Mouse (Mus musculus) midbrain, embryonic 14.5 days (tissue): ENCODE data around the gene Paf1. TPM values are rescaled to one million over a fixed set of nuclear protein-coding genes. Genes with fewer than 3 reads are reported as not detected.

ENCODE experiments used
- ATAC-seq: fragments of 200-750 bp; cut with Nextera tagmentation; 2 replicates; pipeline ENCODE4 v1.8.0; 2017; ENCODE audit warnings: moderate number of reproducible peaks, moderate library complexity; ENCODE audit not compliant: low FRiP score, low TSS enrichment
- DNase-seq: peaks from one replicate; pipeline ENCODE4 v3.0.0-alpha.2; 2015
- H3K27ac ChIP-seq: fragments of 300-500 bp; sonication (generic); replicated peaks from 2 replicates; pipeline ENCODE4 v1.5.1; 2014; ENCODE audit warnings: mild to moderate bottlenecking, low read depth, low read length, moderate library complexity
- H3K27me3 ChIP-seq: fragments of 300-500 bp; sonication (generic); 2 replicates; pipeline ENCODE4 v1.6.1; 2014; ENCODE audit warnings: low read length, control low read depth, mixed read lengths; ENCODE audit not compliant: control insufficient read depth, insufficient read depth
- H3K36me3 ChIP-seq: fragments of 300-500 bp; sonication (generic); 2 replicates; pipeline ENCODE4 v1.6.1; 2014; ENCODE audit warnings: low read length, control low read depth; ENCODE audit not compliant: control insufficient read depth, insufficient read depth
- H3K4me1 ChIP-seq: fragments of 300-500 bp; sonication (generic); 2 replicates; pipeline ENCODE4 v1.6.1; 2014; ENCODE audit warnings: mild to moderate bottlenecking, antibody characterized with exemption, low read length, control low read depth; ENCODE audit not compliant: control insufficient read depth, insufficient read depth
- H3K4me2 ChIP-seq: fragments of 300-500 bp; sonication (generic); 2 replicates; pipeline ENCODE4 v1.6.1; 2014; ENCODE audit warnings: mild to moderate bottlenecking, low read length, moderate library complexity
- H3K4me3 ChIP-seq: fragments of 300-500 bp; sonication (generic); replicated peaks from 2 replicates; pipeline ENCODE4 v1.5.1; 2014; ENCODE audit warnings: low read depth, low read length
- H3K9ac ChIP-seq: fragments of 300-500 bp; sonication (generic); replicated peaks from 2 replicates; pipeline ENCODE4 v1.6.1; 2014; ENCODE audit warnings: mild to moderate bottlenecking, low read length, moderate library complexity
- H3K9me3 ChIP-seq: fragments of 300-500 bp; sonication (generic); 2 replicates; pipeline ENCODE4 v1.6.1; 2016; ENCODE audit warnings: low read length, control low read depth, mixed read lengths; ENCODE audit not compliant: control insufficient read depth
- WGBS: fragments of 180-500 bp; shearing (Covaris S2); extraction: QIAGEN DNeasy Blood & Tissue Kit; methylation state at CpG from one replicate; pipeline ENCODE4 v1.1.7; 2014; 5-methylcytosine and 5-hydroxymethylcytosine counted together
- polyA plus RNA-seq: library from polyadenylated mRNA; unstranded; fragments of >200 nt; fragmentation: Nextera tagmentation; extraction: Ambion mirVana; gene quantifications from 2 replicates; pipeline ENCODE4 v1.2.1, GENCODE M21; 2014

Paf1 gene
- polyA plus RNA-seq, 1 experiment from 2014 or later: 78.0 TPM

DNA sequence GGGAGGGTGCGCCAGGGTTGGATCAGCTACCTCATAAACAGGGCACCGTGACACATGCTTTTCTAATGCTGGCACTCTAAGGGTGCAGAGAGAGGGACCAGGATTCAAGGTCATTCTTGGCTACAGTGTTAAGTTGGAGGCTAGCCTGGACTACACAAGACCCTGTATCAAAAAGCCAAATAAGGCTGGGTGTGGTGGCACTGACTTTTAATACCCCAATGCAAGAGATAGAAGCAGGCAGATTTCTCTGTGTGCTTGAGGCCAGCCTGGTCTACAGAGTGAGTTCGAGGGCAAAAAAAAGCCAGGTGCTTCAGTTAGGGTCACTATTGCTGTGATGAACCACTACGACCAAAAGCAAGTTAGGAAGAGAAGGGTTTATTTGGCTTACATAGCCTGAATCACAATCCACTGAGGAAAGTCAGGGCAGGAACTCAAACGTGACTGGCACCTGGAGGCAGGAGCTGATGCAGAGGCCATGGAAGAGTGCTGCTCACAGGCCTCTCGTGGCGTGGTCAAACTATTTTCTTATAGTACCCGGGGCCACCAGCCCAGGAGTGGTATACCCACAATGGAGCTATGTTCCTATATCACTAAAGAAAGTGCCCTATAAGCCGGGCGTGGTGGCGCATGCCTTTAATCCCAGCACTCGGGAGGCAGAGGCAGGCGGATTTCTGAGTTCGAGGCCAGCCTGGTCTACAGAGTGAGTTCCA, 49.2 kb downstream of the Paf1 start:
- no peaks in the 10 kb centered on the region for H3K36me3 ChIP-seq
- H3K4me3 ChIP-seq: no peak overlapping the region
- no peaks in the 10 kb centered on the region for H3K9me3 ChIP-seq
- ATAC-seq (no peak), DNase-seq (no peak)
- 0 out of 2 replicates have a peak, but pooled peaks cover 4% of the 10 kb centered on the region for H3K27me3 ChIP-seq
- no peaks in the 10 kb centered on the region for H3K4me1 ChIP-seq
- no peak overlapping the region for H3K27ac ChIP-seq
- no peak overlapping the region for H3K4me2 ChIP-seq
- no peak overlapping the region for H3K9ac ChIP-seq
- WGBS: 89% methylated on average over 13 of the region's 14 CpGs

DNA sequence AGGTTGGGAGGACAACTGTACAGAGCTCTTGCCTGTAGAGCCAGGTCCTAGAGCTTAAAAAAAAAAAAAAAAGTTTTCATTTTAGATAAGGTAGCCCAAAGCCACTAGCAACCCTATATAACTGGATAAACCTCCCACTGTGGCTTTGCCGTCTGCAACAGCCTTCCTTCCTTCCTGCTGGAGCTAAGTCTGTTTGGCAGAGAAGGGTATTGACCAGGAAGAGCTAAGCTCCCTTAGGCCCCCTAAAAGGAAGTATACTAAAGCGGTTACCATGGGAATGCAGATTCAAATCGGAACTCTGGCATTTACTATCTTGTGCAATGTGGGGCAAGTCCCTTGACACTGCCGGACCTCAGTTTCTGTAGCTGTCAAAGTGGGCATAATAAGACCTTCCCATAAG, 49.9 kb downstream of the Paf1 start:
- no peak for ATAC-seq
- H3K27ac ChIP-seq: no peak overlapping the region
- 0 out of 2 replicates have a peak, but pooled peaks cover 4% of the 10 kb centered on the region for H3K27me3 ChIP-seq
- H3K9ac ChIP-seq: no peak overlapping the region
- DNase-seq: no peak
- no peaks in the 10 kb centered on the region for H3K9me3 ChIP-seq
- H3K4me2 ChIP-seq: no peak overlapping the region
- H3K4me3 ChIP-seq: no peak overlapping the region
- no peaks in the 10 kb centered on the region for H3K36me3 ChIP-seq
- whole genome bisulfite sequencing: 38% methylated on average over 4 of the region's 4 CpGs
- H3K4me1 ChIP-seq: peaks cover 7% of the 10 kb centered on the region; the same call in 1 of the 2 replicates

- DNase-seq: no peak
- no peak for ATAC-seq
- Histone ChIP-seq H3K4me3 (no peak overlapping the region), H3K27ac (no peak overlapping the region), H3K4me1 (peaks cover 7% of the 10 kb centered on the region; the same call in 1 of the 2 replicates), H3K27me3 (0 out of 2 replicates have a peak, but pooled peaks cover 4% of the 10 kb centered on the region), H3K9me3 (no peaks in the 10 kb centered on the region), H3K4me2 (no peak overlapping the region), H3K9ac (no peak overlapping the region), H3K36me3 (no peaks in the 10 kb centered on the region)
- 84% methylated on average over 13 of the region's 13 CpGs for WGBS
These were observed 51.7 kb downstream of the Paf1 start for GRCm38 (mm10) chr7:28444344-28444974.

GRCm38 (mm10) chr7:28446446-28446845, 53.7 kb downstream of the Paf1 start:
- Histone ChIP-seq H3K4me3 (no peak overlapping the region), H3K4me1 (peaks cover 9% of the 10 kb centered on the region), H3K9me3 (no peaks in the 10 kb centered on the region), H3K27ac (no peak overlapping the region), H3K9ac (no peak overlapping the region), H3K36me3 (no peaks in the 10 kb centered on the region), H3K4me2 (no peak overlapping the region), H3K27me3 (0 out of 2 replicates have a peak, but pooled peaks cover 4% of the 10 kb centered on the region)
- DNase-seq (peak; percentile 88), ATAC-seq (no peak)
- WGBS: 8% methylated on average over 12 of the region's 12 CpGs

GRCm38 (mm10) chr7:28447101-28447830, 54.5 kb downstream of the Paf1 start:
- Histone ChIP-seq H3K36me3 (no peaks in the 10 kb centered on the region), H3K9ac (no peak overlapping the region), H3K27ac (no peak overlapping the region), H3K9me3 (no peaks in the 10 kb centered on the region), H3K4me2 (no peak overlapping the region), H3K4me3 (no peak overlapping the region), H3K27me3 (0 out of 2 replicates have a peak, but pooled peaks cover 4% of the 10 kb centered on the region), H3K4me1 (peaks cover 10% of the 10 kb centered on the region)
- ATAC-seq (no peak), DNase-seq (no peak)
- WGBS: 15% methylated on average over 12 of the region's 12 CpGs

GRCm38 (mm10) chr7:28447865-28448820, 55.4 kb downstream of the Paf1 start:
- H3K9ac ChIP-seq: no peak overlapping the region

More at GRCm38 (mm10) chr7:28447865-28448820, 55.4 kb downstream of the Paf1 start:
- ATAC-seq (no peak), DNase-seq (no peak)
- Histone ChIP-seq H3K27me3 (0 out of 2 replicates have a peak, but pooled peaks cover 4% of the 10 kb centered on the region), H3K4me1 (peaks cover 15% of the 10 kb centered on the region), H3K27ac (no peak overlapping the region), H3K4me2 (no peak overlapping the region), H3K4me3 (no peak overlapping the region), H3K36me3 (no peaks in the 10 kb centered on the region), H3K9me3 (no peaks in the 10 kb centered on the region)
- 69% methylated on average over 13 of the region's 13 CpGs for WGBS
